Mouse (Mus musculus) layer of hippocampus, postnatal 36 days (tissue): Measurements from ENCODE around the gene Jmjd8. TPM values are rescaled to one million over a fixed set of nuclear protein-coding genes. Genes with fewer than 3 reads are reported as not detected.
"Not testable (repeated sequence)": the region's sequence is repeated elsewhere in the genome, so short reads cannot be mapped to it uniquely, and the experiment has no call there.

Experiments used
- DNase-seq, 2 experiments: peaks; one replicate each; pipeline ENCODE4 v3.0.0; 2022
- total RNA-seq, 2 experiments: library from RNA; stranded (reverse); gene quantifications; 2 replicates each; pipeline ENCODE4 v1.2.3; 2021

The Jmjd8 gene
- 10 to 100 TPM; 58.1 to 61.0 TPM for total RNA-seq

- peak; percentile 85 for DNase-seq
These were observed at the start of gene Jmjd8 for GRCm38 (mm10) chr17:25828712-25829557. TSS of gene Jmjd8 (plus strand) at chr17:25828867.

GRCm38 (mm10) chr17:25781339-25781738, 47.3 kb upstream of the Jmjd8 start:
- DNase-seq: no peak

- peak in 1 of 2 experiments; percentile 26 for DNase-seq
These were observed 45.6 kb upstream of the Jmjd8 start for GRCm38 (mm10) chr17:25783086-25783485.

GRCm38 (mm10) chr17:25783861-25784574, 44.6 kb upstream of the Jmjd8 start:
- DNase-seq: no peak

GRCm38 (mm10) chr17:25785281-25785745, 43.4 kb upstream of the Jmjd8 start, which contains the start of gene Haghl:
TSS of gene Haghl (minus strand) at chr17:25785673.
- peak; percentile 94 to 95 for DNase-seq

- DNase-seq: no peak
These were observed 42.4 kb upstream of the Jmjd8 start, which contains the start of gene Ccdc78 for GRCm38 (mm10) chr17:25786280-25786679. TSS of gene Ccdc78 (plus strand) at chr17:25786580.

GRCm38 (mm10) chr17:25786781-25787504, 41.7 kb upstream of the Jmjd8 start:
- DNase-seq: no peak

GRCm38 (mm10) chr17:25791320-25791842, 37.3 kb upstream of the Jmjd8 start:
- no peak for DNase-seq

- DNase-seq: peak; percentile 87 to 88
These were observed 36.7 kb upstream of the Jmjd8 start for GRCm38 (mm10) chr17:25791843-25792527.

GRCm38 (mm10) chr17:25792615-25793014, 36.1 kb upstream of the Jmjd8 start, which contains the start of gene Fam173a:
TSS of gene Fam173a (minus strand) at chr17:25792901.
- DNase-seq: peak; percentile 67

GRCm38 (mm10) chr17:25794197-25794596, 34.5 kb upstream of the Jmjd8 start:
- no peak for DNase-seq

- no peak for DNase-seq
These were observed 33.7 kb upstream of the Jmjd8 start for GRCm38 (mm10) chr17:25794998-25795397.

- DNase-seq: peak; percentile 59 to 70
These were observed 33.0 kb upstream of the Jmjd8 start, which contains the start of gene AC134908.4 for GRCm38 (mm10) chr17:25795609-25796092. TSS of gene AC134908.4 (minus strand) at chr17:25795659.

- no peak for DNase-seq
These were observed 32.4 kb upstream of the Jmjd8 start for GRCm38 (mm10) chr17:25796211-25796771.

GRCm38 (mm10) chr17:25796951-25797369, 31.7 kb upstream of the Jmjd8 start, which contains the start of gene Metrn:
TSS of gene Metrn (minus strand) at chr17:25797136.
- DNase-seq: peak; percentile 65 to 73

- peak in 1 of 2 experiments; percentile 66 for DNase-seq
These were observed 27.6 kb upstream of the Jmjd8 start for GRCm38 (mm10) chr17:25801029-25801428.

GRCm38 (mm10) chr17:25802825-25803517, 25.7 kb upstream of the Jmjd8 start:
- peak; percentile 83 to 87 for DNase-seq

GRCm38 (mm10) chr17:25806507-25806906, 22.2 kb upstream of the Jmjd8 start:
- no peak for DNase-seq

- DNase-seq: not testable (repeated sequence)
These were observed 21.2 kb upstream of the Jmjd8 start for GRCm38 (mm10) chr17:25807452-25807851.

- DNase-seq: no peak
These were observed 20.6 kb upstream of the Jmjd8 start for GRCm38 (mm10) chr17:25808028-25808427.
